Comparison of ENCODE assay signal across 7 mouse cellular contexts in genomic region chr11:12540333-12540870, GRCm38 (mm10).
DNase-seq lines count a peak whose midpoint lies in the region; ATAC-seq and TF ChIP-seq lines count a peak whose summit lies in the region.

No protein-coding gene starts in this region.

- H3K9ac ChIP-seq in embryonic facial prominence, embryonic 11.5 days (replicated peaks; ENCODE audit: low read length), result no peak overlapping the region
- H3K9ac ChIP-seq in midbrain, postnatal 0 days (replicated peaks; ENCODE audit: low read length, poor library complexity, severe bottlenecking), result no peak overlapping the region

- in situ Hi-C loops in Patski (cut with MboI; ENCODE audit: low pct_unique_long_range_greater_than_20kb), result loop anchor here (5.0 kb wide), 2 partner anchors 238 to 728 kb away; no protein-coding TSS in a partner anchor

- ATAC-seq in Patski, result peak; percentile 96
- ATAC-seq in embryonic facial prominence, embryonic 11.5 days (replicated peaks; ENCODE audit: insufficient number of reproducible peaks, low FRiP score, low TSS enrichment, low read depth), result no peak
- no peak for ATAC-seq in midbrain, postnatal 0 days (ENCODE audit: low FRiP score)

- POLR2A ChIA-PET in Patski (lab: Charles Lee), result no interaction called here

- H3K27ac ChIP-seq in embryonic facial prominence, embryonic 11.5 days (replicated peaks; ENCODE audit: low read depth, low read length), result no peak overlapping the region
- no peak overlapping the region for H3K27ac ChIP-seq in midbrain, postnatal 0 days (ENCODE audit: low read depth, low read length)

- WGBS in embryonic facial prominence, embryonic 11.5 days, result 57% methylated on average over 5 of the region's 5 CpGs
- WGBS in midbrain, postnatal 0 days, result 29% methylated on average over 5 of the region's 5 CpGs

- no peak overlapping the region for H3K4me3 ChIP-seq in embryonic facial prominence, embryonic 11.5 days (ENCODE audit: low read depth, low read length)
- no peak overlapping the region for H3K4me3 ChIP-seq in midbrain, postnatal 0 days (ENCODE audit: low read depth, low read length)

- no peaks in the 10 kb centered on the region for H3K4me1 ChIP-seq in embryonic facial prominence, embryonic 11.5 days (ENCODE audit: control insufficient read depth, insufficient read depth, low read length)
- H3K4me1 ChIP-seq in midbrain, postnatal 0 days (ENCODE audit: insufficient read depth, low read length), result no peaks in the 10 kb centered on the region

- no peak overlapping the region for H3K4me2 ChIP-seq in embryonic facial prominence, embryonic 11.5 days (ENCODE audit: low read depth, low read length)
- no peak overlapping the region for H3K4me2 ChIP-seq in midbrain, postnatal 0 days (ENCODE audit: low read depth, low read length, poor library complexity, severe bottlenecking)

- H3K36me3 ChIP-seq in embryonic facial prominence, embryonic 11.5 days (replicated peaks; ENCODE audit: control insufficient read depth, insufficient read depth, low read depth, low read length), result no peaks in the 10 kb centered on the region
- H3K36me3 ChIP-seq in midbrain, postnatal 0 days (ENCODE audit: insufficient read depth, low read length), result no peaks in the 10 kb centered on the region

- no peaks in the 10 kb centered on the region for H3K9me3 ChIP-seq in embryonic facial prominence, embryonic 11.5 days (replicated peaks; ENCODE audit: control insufficient read depth, low read length)
- H3K9me3 ChIP-seq in midbrain, postnatal 0 days (ENCODE audit: low read length), result no peaks in the 10 kb centered on the region

- no peaks in the 10 kb centered on the region for H3K27me3 ChIP-seq in Patski
- H3K27me3 ChIP-seq in embryonic facial prominence, embryonic 11.5 days (ENCODE audit: control insufficient read depth, insufficient read depth, low read length), result no peaks in the 10 kb centered on the region
- no peaks in the 10 kb centered on the region for H3K27me3 ChIP-seq in midbrain, postnatal 0 days (ENCODE audit: insufficient read depth, low read length)

- peak; percentile 80 for TF ChIP-seq CTCF in Patski (IDR thresholded peaks at IDR 0.05)
- TF ChIP-seq CTCF in midbrain, postnatal 0 days (IDR thresholded peaks at IDR 0.05), result peak; percentile 76

- peak; percentile 12 to 36 for DNase-seq in layer of hippocampus, postnatal 10 days (ENCODE audit: low spot score in 2 of 2)
- no peak for DNase-seq in layer of hippocampus, adult 9-11 months
- DNase-seq in Patski (ENCODE audit: low read depth, low spot score), result peak; percentile 62
- DNase-seq in embryonic facial prominence, embryonic 11.5 days (ENCODE audit: low spot score), result peak; percentile 69
- DNase-seq in midbrain, postnatal 0 days (ENCODE audit: low spot score), result peak; percentile 77
- no peak for DNase-seq in thymus, postnatal 25 days
- no peak for DNase-seq in adrenal gland, postnatal 4 days (ENCODE audit: low spot score in 2 of 2)

- CTCF ChIA-PET in Patski (lab: Charles Lee), result interaction anchor here (1.0 to 2.3 kb wide), 6 partner anchors 67 to 730 kb away, joined by 3 to 10 read pairs (median 6); no protein-coding TSS in a partner anchor

Comparison
In these comparisons a context has a peak if more than half of its experiments do, and no peak if none do; other contexts are left out.
1. DNase-seq: peak in layer of hippocampus, postnatal 10 days (2 of 2), Patski (single experiment), embryonic facial prominence, embryonic 11.5 days (single experiment) and midbrain, postnatal 0 days (single experiment); none in layer of hippocampus, adult 9-11 months (single experiment), thymus, postnatal 25 days (single experiment) and adrenal gland, postnatal 4 days (0 of 2).